Mouse (Mus musculus): Measurements from ENCODE around the gene Ripor2.

DNA sequence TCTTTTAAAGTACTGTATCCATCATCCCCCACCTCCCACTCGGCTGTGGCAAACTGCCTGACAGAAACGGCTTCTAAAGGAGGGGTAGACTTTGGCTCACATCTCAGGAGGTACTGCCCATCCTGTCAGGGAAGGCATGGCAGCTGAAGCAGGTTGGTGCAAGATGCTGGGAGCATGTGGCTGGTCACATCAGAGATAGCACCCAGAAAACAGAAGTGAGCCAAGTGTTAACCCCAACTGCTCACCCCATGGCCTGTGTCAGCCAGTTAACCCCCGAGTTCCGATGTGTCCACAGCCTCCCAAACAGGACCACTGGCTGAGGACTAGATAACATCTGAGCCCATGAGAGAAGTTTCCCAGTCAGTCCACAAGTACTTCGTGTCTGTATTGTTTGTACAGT, 133.6 kb downstream of the Ripor2 start:
- TF ChIP-seq CTCF (IDR thresholded peaks at IDR 0.05; ENCODE audit: extremely low read depth, insufficient read length, insufficient replicate concordance, low read depth, low read length) (no peak), POLR2A (IDR thresholded peaks at IDR 0.05; ENCODE audit: low read depth, low read length) (no peak)
